Mouse (Mus musculus): ENCODE data around the gene Sgsm1. TPM values are rescaled to one million over a fixed set of nuclear protein-coding genes. Genes with fewer than 3 reads are reported as not detected.
A peak's percentile ranks its signal among the peaks of the same experiment; 100 is the strongest.

Gene Sgsm1
- polyA plus RNA-seq (2015; fragmentation: Nextera tagmentation; extraction: Ambion mirVana): 1.2 and 1.5 TPM in 2 replicates

GRCm38 (mm10) chr5:113310377-113311003 is at the start of gene Sgsm1:
Sgsm1 (minus strand) TSS chr5:113310786.
- H3K27ac ChIP-seq (ENCODE audit: low read length): no peak within 1 kb of the TSS
- peak within 1 kb of the TSS; percentile 39 for H3K4me3 ChIP-seq (ENCODE audit: low read depth, low read length)
- H3K9me3 ChIP-seq (ENCODE audit: low read length): no peaks in the 10 kb centered on the region
- 2% methylated on average over 46 of the region's 53 CpGs for WGBS
- TF ChIP-seq CTCF (IDR thresholded peaks at IDR 0.05) (peak; percentile 77), EP300 (IDR thresholded peaks at IDR 0.05) (no peak)
- H3K27me3 ChIP-seq (replicated peaks; ENCODE audit: insufficient read depth, low read length): peaks cover 6% of the 10 kb centered on the region; the same call in 1 of the 2 replicates
- H3K9ac ChIP-seq (replicated peaks; ENCODE audit: low read depth): peak within 1 kb of the TSS; percentile 27; the same call in 1 of the 2 replicates
- H3K36me3 ChIP-seq (ENCODE audit: insufficient read depth, low read length): no peaks in the 10 kb centered on the region
- peak; percentile 92 for ATAC-seq
- peak; percentile 89 for DNase-seq (ENCODE audit: low spot score)
- H3K4me1 ChIP-seq (ENCODE audit: insufficient read depth, low read depth, low read length): 0 out of 2 replicates have a peak, but pooled peaks cover 4% of the 10 kb centered on the region
- H3K4me2 ChIP-seq (replicated peaks; ENCODE audit: low read depth, low read length): peak within 1 kb of the TSS; percentile 70

GRCm38 (mm10) chr5:113358833-113359232 is 48.2 kb upstream of the Sgsm1 start:
- 6% methylated on average over 11 of the region's 11 CpGs for WGBS
- no peak overlapping the region for H3K9ac ChIP-seq (replicated peaks; ENCODE audit: low read depth)
- H3K27ac ChIP-seq (ENCODE audit: low read length): no peak overlapping the region
- H3K36me3 ChIP-seq (ENCODE audit: insufficient read depth, low read length): no peaks in the 10 kb centered on the region
- H3K4me2 ChIP-seq (replicated peaks; ENCODE audit: low read depth, low read length): no peak overlapping the region
- no peak for TF ChIP-seq CTCF (IDR thresholded peaks at IDR 0.05)
- no peak for TF ChIP-seq EP300 (IDR thresholded peaks at IDR 0.05)
- peak; percentile 22 for DNase-seq (ENCODE audit: low spot score)
- peak; percentile 54 for ATAC-seq
- no peak overlapping the region for H3K4me3 ChIP-seq (ENCODE audit: low read depth, low read length)
- H3K27me3 ChIP-seq (replicated peaks; ENCODE audit: insufficient read depth, low read length): no peaks in the 10 kb centered on the region
- H3K9me3 ChIP-seq (ENCODE audit: low read length): no peaks in the 10 kb centered on the region
- no peaks in the 10 kb centered on the region for H3K4me1 ChIP-seq (ENCODE audit: insufficient read depth, low read depth, low read length)

GRCm38 (mm10) chr5:113357656-113358055 is 47.1 kb upstream of the Sgsm1 start:
- Histone ChIP-seq H3K4me1 (ENCODE audit: insufficient read depth, low read depth, low read length) (no peaks in the 10 kb centered on the region), H3K4me3 (ENCODE audit: low read depth, low read length) (no peak overlapping the region), H3K4me2 (replicated peaks; ENCODE audit: low read depth, low read length) (no peak overlapping the region), H3K9ac (replicated peaks; ENCODE audit: low read depth) (no peak overlapping the region), H3K9me3 (ENCODE audit: low read length) (no peaks in the 10 kb centered on the region), H3K27ac (ENCODE audit: low read length) (no peak overlapping the region), H3K36me3 (ENCODE audit: insufficient read depth, low read length) (no peaks in the 10 kb centered on the region), H3K27me3 (replicated peaks; ENCODE audit: insufficient read depth, low read length) (no peaks in the 10 kb centered on the region)
- WGBS: 33% methylated on average over 3 of the region's 3 CpGs
- TF ChIP-seq EP300 (IDR thresholded peaks at IDR 0.05) (no peak), CTCF (IDR thresholded peaks at IDR 0.05) (no peak)
- ATAC-seq (no peak), DNase-seq (ENCODE audit: low spot score) (no peak)

GRCm38 (mm10) chr5:113357186-113357585 is 46.6 kb upstream of the Sgsm1 start, which contains the start of gene Aym1:
Aym1 (plus strand) TSS chr5:113357294.
- Histone ChIP-seq H3K9me3 (ENCODE audit: low read length) (no peaks in the 10 kb centered on the region), H3K36me3 (ENCODE audit: insufficient read depth, low read length) (no peaks in the 10 kb centered on the region), H3K9ac (replicated peaks; ENCODE audit: low read depth) (no peak within 1 kb of the TSS), H3K27me3 (replicated peaks; ENCODE audit: insufficient read depth, low read length) (no peaks in the 10 kb centered on the region), H3K4me3 (ENCODE audit: low read depth, low read length) (no peak within 1 kb of the TSS), H3K4me1 (ENCODE audit: insufficient read depth, low read depth, low read length) (no peaks in the 10 kb centered on the region), H3K4me2 (replicated peaks; ENCODE audit: low read depth, low read length) (no peak within 1 kb of the TSS), H3K27ac (ENCODE audit: low read length) (no peak within 1 kb of the TSS)
- ATAC-seq (no peak), DNase-seq (ENCODE audit: low spot score) (no peak)
- TF ChIP-seq CTCF (IDR thresholded peaks at IDR 0.05) (no peak), EP300 (IDR thresholded peaks at IDR 0.05) (no peak)
- WGBS: 19% methylated on average over 4 of the region's 6 CpGs

- Histone ChIP-seq H3K27ac (ENCODE audit: low read length) (no peak overlapping the region), H3K9ac (replicated peaks; ENCODE audit: low read depth) (no peak overlapping the region), H3K9me3 (ENCODE audit: low read length) (no peaks in the 10 kb centered on the region), H3K4me1 (ENCODE audit: insufficient read depth, low read depth, low read length) (no peaks in the 10 kb centered on the region), H3K4me2 (replicated peaks; ENCODE audit: low read depth, low read length) (no peak overlapping the region), H3K27me3 (replicated peaks; ENCODE audit: insufficient read depth, low read length) (no peaks in the 10 kb centered on the region; the same call in 1 of the 2 replicates), H3K4me3 (ENCODE audit: low read depth, low read length) (no peak overlapping the region), H3K36me3 (ENCODE audit: insufficient read depth, low read length) (no peaks in the 10 kb centered on the region)
- TF ChIP-seq EP300 (IDR thresholded peaks at IDR 0.05) (no peak), CTCF (IDR thresholded peaks at IDR 0.05) (no peak)
- ATAC-seq (no peak), DNase-seq (ENCODE audit: low spot score) (no peak)
- 42% methylated on average over 16 of the region's 16 CpGs for WGBS
Observed at GRCm38 (mm10) chr5:113354311-113354710, 43.7 kb upstream of the Sgsm1 start.

GRCm38 (mm10) chr5:113352636-113353035 is 42.0 kb upstream of the Sgsm1 start:
- ATAC-seq (no peak), DNase-seq (ENCODE audit: low spot score) (no peak)
- Histone ChIP-seq H3K27ac (ENCODE audit: low read length) (no peak overlapping the region), H3K36me3 (ENCODE audit: insufficient read depth, low read length) (no peaks in the 10 kb centered on the region), H3K4me3 (ENCODE audit: low read depth, low read length) (no peak overlapping the region), H3K9me3 (ENCODE audit: low read length) (no peaks in the 10 kb centered on the region), H3K27me3 (replicated peaks; ENCODE audit: insufficient read depth, low read length) (peaks cover 9% of the 10 kb centered on the region; the same call in 1 of the 2 replicates), H3K4me2 (replicated peaks; ENCODE audit: low read depth, low read length) (no peak overlapping the region), H3K9ac (replicated peaks; ENCODE audit: low read depth) (no peak overlapping the region), H3K4me1 (ENCODE audit: insufficient read depth, low read depth, low read length) (no peaks in the 10 kb centered on the region)
- TF ChIP-seq CTCF (IDR thresholded peaks at IDR 0.05) (no peak), EP300 (IDR thresholded peaks at IDR 0.05) (no peak)
- 49% methylated on average over 6 of the region's 6 CpGs for WGBS
